Mouse (Mus musculus): Measurements from ENCODE around the gene Mme.

DNA sequence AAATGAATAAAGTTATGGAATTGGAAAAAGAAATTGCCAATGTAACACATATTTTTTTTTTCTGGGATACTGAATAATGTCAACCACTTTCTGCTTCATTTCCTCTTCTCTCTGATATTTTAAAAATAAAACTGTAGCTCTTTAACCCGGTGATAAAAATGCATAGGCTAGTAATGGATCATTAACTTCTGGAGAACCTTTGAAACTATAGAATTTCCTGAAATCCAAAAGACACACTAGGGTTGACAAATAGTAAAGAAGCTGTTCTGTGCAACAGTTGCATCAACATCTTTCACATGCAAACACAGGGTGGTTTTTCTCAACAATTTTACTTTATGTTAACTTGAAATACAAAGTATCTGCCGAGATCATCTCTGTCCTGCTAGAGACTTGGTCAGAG is 98.8 kb downstream of the Mme start:
- no peak for TF ChIP-seq CTCF (IDR thresholded peaks at IDR 0.05)
- TF ChIP-seq EP300 (IDR thresholded peaks at IDR 0.05; ENCODE audit: insufficient read depth, low read depth, low read length): no peak
- TF ChIP-seq POLR2A (IDR thresholded peaks at IDR 0.05; ENCODE audit: insufficient read depth, low read depth, low read length): no peak
